Mouse (Mus musculus) C2C12 (cell line): ENCODE results near the gene Ank. TPM values are rescaled to one million over a fixed set of nuclear protein-coding genes. Genes with fewer than 3 reads are reported as not detected.
"Not testable (repeated sequence)": the region's sequence is repeated elsewhere in the genome, so short reads cannot be mapped to it uniquely, and the experiment has no call there.

Experiments
- H3K27me3 ChIP-seq: one replicate; pipeline ENCODE4 v1.6.1; 2011; ENCODE audit not compliant: control insufficient read depth, insufficient read depth, insufficient read length
- H3K36me3 ChIP-seq: one replicate; pipeline ENCODE4 v1.6.1; 2011; ENCODE audit not compliant: control insufficient read depth, insufficient read depth
- H3K4me3 ChIP-seq: one replicate; pipeline ENCODE4 v1.5.1; 2011; ENCODE audit warnings: mild to moderate bottlenecking, control low read depth; ENCODE audit not compliant: poor library complexity, insufficient read depth, severe bottlenecking
- H3K79me2 ChIP-seq: one replicate; pipeline ENCODE4 v1.6.1; 2011; ENCODE audit not compliant: control insufficient read depth, insufficient read depth
- H3K79me3 ChIP-seq: one replicate; pipeline ENCODE4 v1.6.1; 2011; ENCODE audit warnings: low read depth, control low read depth
- H3ac ChIP-seq: one replicate; pipeline ENCODE3; 2011; ENCODE audit warnings: low read depth; ENCODE audit not compliant: control insufficient read depth, insufficient read length
- CEBPB ChIP-seq: IDR thresholded peaks from one replicate; pipeline ENCODE4 v1.6.1; 2011; ENCODE audit warnings: low read depth, mild to moderate bottlenecking, control low read depth, moderate library complexity
- CTCF ChIP-seq: IDR thresholded peaks from one replicate; pipeline ENCODE4 v1.5.1; 2011; ENCODE audit not compliant: control insufficient read depth, insufficient read depth, insufficient read length
- FOSL1 ChIP-seq: IDR thresholded peaks from one replicate; pipeline ENCODE4 v1.8.0; 2011; ENCODE audit warnings: mild to moderate bottlenecking, low read length; ENCODE audit not compliant: poor library complexity, insufficient read depth, severe bottlenecking
- MAX ChIP-seq: IDR thresholded peaks from one replicate; pipeline ENCODE4 v1.6.1; 2011; ENCODE audit warnings: mild to moderate bottlenecking, control low read depth
- MYOD1 ChIP-seq: IDR thresholded peaks from one replicate; pipeline ENCODE4 v1.6.1; 2011; ENCODE audit warnings: low read depth; ENCODE audit not compliant: control insufficient read depth, insufficient read length
- MYOG ChIP-seq: IDR thresholded peaks from one replicate; pipeline ENCODE4 v1.6.1; 2011; ENCODE audit not compliant: control insufficient read depth, insufficient read length; ENCODE audit errors: extremely low read depth
- USF1 ChIP-seq: IDR thresholded peaks from one replicate; pipeline ENCODE4 v1.6.1; 2011; ENCODE audit warnings: low read depth, mild to moderate bottlenecking, control low read depth, moderate library complexity
- polyA plus RNA-seq: library from polyadenylated mRNA; unstranded; fragments of >200 nt; fragmentation: generic; extraction: Trizol; gene quantifications from one replicate; pipeline ENCODE4 v1.2.1, GENCODE M21; 2012; ENCODE audit warnings: missing spikeins

The Ank gene
- polyA plus RNA-seq, 1 experiment: 292 TPM

GRCm38 (mm10) chr15:27444772-27445347, 21.6 kb upstream of the Ank start:
- Histone ChIP-seq H3K79me2 (no peaks in the 10 kb centered on the region), H3K79me3 (no peaks in the 10 kb centered on the region), H3K36me3 (no peaks in the 10 kb centered on the region), H3K27me3 (no peaks in the 10 kb centered on the region), H3K4me3 (no peak overlapping the region), H3ac (no peak overlapping the region)
- TF ChIP-seq USF1 (no peak), CTCF (no peak), MYOD1 (no peak), MAX (no peak), MYOG (no peak), FOSL1 (no peak), CEBPB (no peak)

GRCm38 (mm10) chr15:27450689-27451088, 15.8 kb upstream of the Ank start:
- Histone ChIP-seq H3K36me3 (no peaks in the 10 kb centered on the region), H3K27me3 (no peaks in the 10 kb centered on the region), H3ac (no peak overlapping the region), H3K79me3 (no peaks in the 10 kb centered on the region), H3K79me2 (no peaks in the 10 kb centered on the region), H3K4me3 (no peak overlapping the region)
- no peak for TF ChIP-seq MYOD1
- no peak for TF ChIP-seq CTCF
- no peak for TF ChIP-seq FOSL1
- no peak for TF ChIP-seq USF1
- no peak for TF ChIP-seq MAX
- TF ChIP-seq CEBPB: no peak
- TF ChIP-seq MYOG: no peak

- Histone ChIP-seq H3K36me3 (no peaks in the 10 kb centered on the region), H3ac (no peak overlapping the region), H3K4me3 (no peak overlapping the region), H3K79me3 (no peaks in the 10 kb centered on the region), H3K27me3 (no peaks in the 10 kb centered on the region), H3K79me2 (no peaks in the 10 kb centered on the region)
- TF ChIP-seq FOSL1 (no peak), MAX (no peak), USF1 (no peak), MYOD1 (no peak), CEBPB (no peak), MYOG (no peak), CTCF (no peak)
These were observed 14.7 kb upstream of the Ank start for GRCm38 (mm10) chr15:27451760-27452159.

- H3K4me3 ChIP-seq: no peak overlapping the region
- no peaks in the 10 kb centered on the region for H3K79me3 ChIP-seq
- TF ChIP-seq CTCF (no peak), MYOD1 (no peak)
These were observed 14.0 kb upstream of the Ank start for GRCm38 (mm10) chr15:27452496-27452895.

GRCm38 (mm10) chr15:27457001-27457400, 9.5 kb upstream of the Ank start:
- no peak overlapping the region for H3ac ChIP-seq
- H3K79me3 ChIP-seq: no peaks in the 10 kb centered on the region
- TF ChIP-seq MYOD1 (no peak), MAX (no peak)
- no peak overlapping the region for H3K4me3 ChIP-seq
- no peaks in the 10 kb centered on the region for H3K79me2 ChIP-seq
- H3K36me3 ChIP-seq: no peaks in the 10 kb centered on the region
- no peaks in the 10 kb centered on the region for H3K27me3 ChIP-seq

More at GRCm38 (mm10) chr15:27452496-27452895, 14.0 kb upstream of the Ank start:
- Histone ChIP-seq H3K36me3 (no peaks in the 10 kb centered on the region), H3K27me3 (no peaks in the 10 kb centered on the region), H3ac (no peak overlapping the region), H3K79me2 (no peaks in the 10 kb centered on the region)

- not testable (repeated sequence) for H3K27me3 ChIP-seq, H3K36me3 ChIP-seq, H3ac ChIP-seq, H3K79me3 ChIP-seq, H3K79me2 ChIP-seq, H3K4me3 ChIP-seq
These were observed 6.7 kb upstream of the Ank start for GRCm38 (mm10) chr15:27459781-27460180.
